Mouse (Mus musculus) forebrain, embryonic 16.5 days (tissue): ENCODE measurements around the gene Wwox. TPM values are rescaled to one million over a fixed set of nuclear protein-coding genes. Genes with fewer than 3 reads are reported as not detected.
A peak's percentile ranks its signal among the peaks of the same experiment; 100 is the strongest.

Experiments
- ATAC-seq: fragments of 200-750 bp; cut with Nextera tagmentation; 2 replicates; pipeline ENCODE4 v1.8.0; 2017; ENCODE audit warnings: mild to moderate bottlenecking, moderate library complexity
- H3K27ac ChIP-seq: fragments of 300-500 bp; sonication (generic); 2 replicates; pipeline ENCODE4 v1.5.1; 2014; ENCODE audit warnings: low read length, control low read depth
- H3K27me3 ChIP-seq: fragments of 300-500 bp; sonication (generic); replicated peaks from 2 replicates; pipeline ENCODE4 v1.6.1; 2014; ENCODE audit warnings: low read length; ENCODE audit not compliant: control insufficient read depth, insufficient read depth
- H3K36me3 ChIP-seq: fragments of 300-500 bp; sonication (generic); 2 replicates; pipeline ENCODE4 v1.6.1; 2014; ENCODE audit not compliant: control insufficient read depth, insufficient read depth
- H3K4me1 ChIP-seq: fragments of 300-500 bp; sonication (generic); replicated peaks from 2 replicates; pipeline ENCODE4 v1.6.1; 2014; ENCODE audit warnings: low read length; ENCODE audit not compliant: control insufficient read depth, insufficient read depth
- H3K4me2 ChIP-seq: fragments of 300-500 bp; sonication (generic); 2 replicates; pipeline ENCODE4 v1.6.1; 2014; ENCODE audit warnings: mild to moderate bottlenecking, low read length, control low read depth
- H3K4me3 ChIP-seq: fragments of 300-500 bp; sonication (generic); replicated peaks from 2 replicates; pipeline ENCODE4 v1.5.1; 2014; ENCODE audit warnings: mild to moderate bottlenecking, low read length, control low read depth
- H3K9ac ChIP-seq: fragments of 300-500 bp; sonication (generic); replicated peaks from 2 replicates; pipeline ENCODE4 v1.6.1; 2014; ENCODE audit warnings: low read depth, low read length, control low read depth
- H3K9me3 ChIP-seq: fragments of 300-500 bp; sonication (generic); 2 replicates; pipeline ENCODE4 v1.6.1; 2016; ENCODE audit warnings: low read length; ENCODE audit not compliant: control insufficient read depth
- WGBS: fragments of 180-500 bp; shearing (Covaris S2); extraction: QIAGEN DNeasy Blood & Tissue Kit; methylation state at CpG from one replicate; pipeline ENCODE4 v1.1.7; 2014; 5-methylcytosine and 5-hydroxymethylcytosine counted together
- polyA plus RNA-seq: library from polyadenylated mRNA; unstranded; fragments of >200 nt; fragmentation: Nextera tagmentation; extraction: Ambion mirVana; gene quantifications from 2 replicates; pipeline ENCODE4 v1.2.1, GENCODE M21; 2015

The Wwox gene
- polyA plus RNA-seq, 1 experiment from 2014 or later, result 11.4 TPM

DNA sequence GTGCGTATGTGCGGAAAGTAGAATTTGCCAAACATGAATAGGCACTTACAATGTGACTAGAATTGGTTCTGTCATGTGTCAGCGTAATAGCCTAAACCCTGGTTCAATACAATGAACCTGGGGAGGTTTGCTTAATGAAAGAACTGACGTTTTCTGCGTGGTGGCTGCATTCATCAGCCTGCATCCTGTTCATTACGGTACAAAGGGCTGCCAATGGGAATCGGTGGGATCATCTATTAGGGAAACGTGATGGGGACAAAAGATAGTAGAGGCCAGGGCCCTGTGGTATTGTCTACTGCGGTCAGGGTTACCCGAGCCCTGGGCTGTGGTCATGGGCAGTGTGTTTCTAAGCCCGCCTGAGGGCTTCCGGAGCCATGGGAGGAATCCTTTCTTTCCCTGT is 459.7 kb downstream of the Wwox start:
- no peaks in the 10 kb centered on the region for H3K9me3 ChIP-seq
- H3K27me3 ChIP-seq, result peaks cover 11% of the 10 kb centered on the region; the same call in 1 of the 2 replicates
- H3K27ac ChIP-seq, result no peak overlapping the region
- H3K9ac ChIP-seq, result no peak overlapping the region; the same call in 1 of the 2 replicates
- peaks cover 10% of the 10 kb centered on the region for H3K4me1 ChIP-seq
- whole genome bisulfite sequencing, result 4% methylated on average over 12 of the region's 12 CpGs
- peak overlapping the region; percentile 35 for H3K4me2 ChIP-seq
- H3K36me3 ChIP-seq, result no peaks in the 10 kb centered on the region
- peak; percentile 54 for ATAC-seq
- peak overlapping the region; percentile 5; the same call in 1 of the 2 replicates for H3K4me3 ChIP-seq

GRCm38 (mm10) chr8:114902584-114902983 is 463.1 kb downstream of the Wwox start:
- peaks cover 12% of the 10 kb centered on the region for H3K4me1 ChIP-seq
- H3K36me3 ChIP-seq, result no peaks in the 10 kb centered on the region
- 91% methylated on average over 5 of the region's 5 CpGs for WGBS
- H3K9me3 ChIP-seq, result no peaks in the 10 kb centered on the region
- H3K9ac ChIP-seq, result no peak overlapping the region
- peaks cover 6% of the 10 kb centered on the region; the same call in 1 of the 2 replicates for H3K27me3 ChIP-seq
- no peak overlapping the region for H3K4me2 ChIP-seq
- ATAC-seq, result no peak
- no peak overlapping the region for H3K27ac ChIP-seq
- H3K4me3 ChIP-seq, result no peak overlapping the region

- H3K4me1 ChIP-seq, result peaks cover 9% of the 10 kb centered on the region
- no peak overlapping the region for H3K27ac ChIP-seq
- no peak for ATAC-seq
- H3K9me3 ChIP-seq, result no peaks in the 10 kb centered on the region
- WGBS, result 60% methylated on average over 8 of the region's 8 CpGs
- no peak overlapping the region for H3K4me3 ChIP-seq
- H3K4me2 ChIP-seq, result no peak overlapping the region
- H3K36me3 ChIP-seq, result no peaks in the 10 kb centered on the region
- H3K9ac ChIP-seq, result no peak overlapping the region
- peaks cover 2% of the 10 kb centered on the region; the same call in 1 of the 2 replicates for H3K27me3 ChIP-seq
These were observed 468.6 kb downstream of the Wwox start for GRCm38 (mm10) chr8:114908086-114908485.

DNA sequence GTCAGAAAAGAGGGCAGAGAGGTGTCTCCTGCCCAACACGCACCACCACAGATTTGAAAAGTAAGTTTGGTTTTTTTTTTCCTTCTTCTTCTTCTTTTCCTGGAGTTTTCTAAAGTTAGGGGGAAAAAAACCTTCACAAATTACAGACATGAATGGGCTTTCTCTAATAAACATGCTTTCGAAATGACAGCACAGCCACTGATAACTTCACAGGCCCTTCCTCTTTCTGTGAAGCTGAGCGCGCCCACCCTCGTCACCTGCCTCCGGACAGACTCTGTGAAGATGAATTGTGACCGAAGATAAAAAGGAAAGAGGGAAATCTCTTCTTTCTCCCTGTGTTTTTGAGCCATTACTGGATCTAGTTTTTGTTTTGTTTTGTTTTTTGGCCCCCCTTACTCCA is 469.1 kb downstream of the Wwox start:
- 91% methylated on average over 7 of the region's 7 CpGs for whole genome bisulfite sequencing
- H3K27ac ChIP-seq, result no peak overlapping the region
- peaks cover 2% of the 10 kb centered on the region; the same call in 1 of the 2 replicates for H3K27me3 ChIP-seq
- no peak overlapping the region for H3K4me2 ChIP-seq
- H3K4me1 ChIP-seq, result peaks cover 9% of the 10 kb centered on the region
- H3K36me3 ChIP-seq, result no peaks in the 10 kb centered on the region
- no peaks in the 10 kb centered on the region for H3K9me3 ChIP-seq
- no peak overlapping the region for H3K9ac ChIP-seq
- no peak overlapping the region for H3K4me3 ChIP-seq
- no peak for ATAC-seq

- Histone ChIP-seq H3K9ac (no peak overlapping the region), H3K27ac (no peak overlapping the region), H3K36me3 (no peaks in the 10 kb centered on the region), H3K4me1 (peaks cover 9% of the 10 kb centered on the region), H3K27me3 (peaks cover 2% of the 10 kb centered on the region; the same call in 1 of the 2 replicates), H3K9me3 (no peaks in the 10 kb centered on the region), H3K4me3 (no peak overlapping the region), H3K4me2 (no peak overlapping the region)
- ATAC-seq, result no peak
- 73% methylated on average over 9 of the region's 9 CpGs for WGBS
These were observed 469.7 kb downstream of the Wwox start for GRCm38 (mm10) chr8:114909146-114909545.

- no peak overlapping the region for H3K27ac ChIP-seq
These were observed 471.7 kb downstream of the Wwox start for GRCm38 (mm10) chr8:114911031-114911580.

DNA sequence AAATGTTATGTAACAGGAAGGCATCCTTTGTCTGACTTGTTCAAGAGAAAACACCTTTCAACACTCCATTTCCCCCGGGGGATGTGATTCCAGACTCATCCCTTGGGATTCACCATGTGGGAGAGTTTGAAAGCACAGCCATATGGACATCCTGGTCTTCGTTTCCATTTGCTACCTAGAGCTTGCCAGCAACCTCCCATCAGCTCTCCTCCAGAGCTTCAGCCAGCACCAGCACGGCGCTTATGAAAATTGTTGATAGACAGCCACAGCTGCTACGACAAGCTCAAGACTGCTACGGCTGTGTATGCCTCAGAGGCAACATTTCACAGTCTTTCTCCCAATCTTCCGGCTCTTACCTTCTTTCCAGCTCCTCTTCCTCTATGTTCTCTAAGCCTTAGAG is 484.2 kb downstream of the Wwox start:
- 55% methylated on average over 7 of the region's 7 CpGs for WGBS
- H3K9ac ChIP-seq, result no peak overlapping the region
- no peaks in the 10 kb centered on the region for H3K9me3 ChIP-seq
- H3K4me1 ChIP-seq, result peaks cover 5% of the 10 kb centered on the region
- peaks cover 10% of the 10 kb centered on the region; the same call in 1 of the 2 replicates for H3K27me3 ChIP-seq
- H3K27ac ChIP-seq, result no peak overlapping the region
- no peak overlapping the region for H3K4me2 ChIP-seq
- ATAC-seq, result peak; percentile 64; the same call in 1 of the 2 replicates
- no peaks in the 10 kb centered on the region for H3K36me3 ChIP-seq
- no peak overlapping the region for H3K4me3 ChIP-seq

More at GRCm38 (mm10) chr8:114911031-114911580, 471.7 kb downstream of the Wwox start:
- Histone ChIP-seq H3K9me3 (no peaks in the 10 kb centered on the region), H3K27me3 (peaks cover 2% of the 10 kb centered on the region; the same call in 1 of the 2 replicates), H3K36me3 (no peaks in the 10 kb centered on the region), H3K4me2 (peak overlapping the region; percentile 42), H3K4me1 (peaks cover 9% of the 10 kb centered on the region), H3K4me3 (no peak overlapping the region), H3K9ac (0 out of 2 replicates have a peak overlapping the region, but pooled peaks have one; percentile 3)
- no peak for ATAC-seq
- 28% methylated on average over 17 of the region's 17 CpGs for WGBS

DNA sequence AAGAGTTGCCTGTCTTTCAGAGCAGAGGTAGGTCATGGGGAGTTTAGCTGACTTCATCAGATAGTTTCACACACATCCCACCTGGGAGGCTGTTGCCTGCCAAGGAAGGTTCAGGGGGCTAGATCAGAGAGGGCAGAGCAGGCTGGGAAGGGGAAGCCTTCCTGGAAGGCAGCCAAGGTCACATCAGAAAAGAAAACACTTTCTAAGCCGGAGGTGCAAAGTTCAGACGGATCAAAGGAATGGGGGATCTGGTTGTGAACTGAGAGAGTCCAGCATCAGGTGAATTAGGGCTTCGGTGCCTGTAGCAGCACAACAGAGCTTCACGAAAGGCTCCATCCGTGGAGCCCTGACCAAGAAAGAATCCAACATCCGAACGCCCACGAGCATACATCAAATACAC is 488.0 kb downstream of the Wwox start:
- H3K4me2 ChIP-seq, result no peak overlapping the region
- WGBS, result 67% methylated on average over 8 of the region's 8 CpGs
- ATAC-seq, result no peak
- H3K9ac ChIP-seq, result no peak overlapping the region
- no peak overlapping the region for H3K4me3 ChIP-seq
- no peaks in the 10 kb centered on the region for H3K9me3 ChIP-seq
- H3K36me3 ChIP-seq, result no peaks in the 10 kb centered on the region
- H3K4me1 ChIP-seq, result peaks cover 9% of the 10 kb centered on the region
- peaks cover 24% of the 10 kb centered on the region for H3K27me3 ChIP-seq
- H3K27ac ChIP-seq, result no peak overlapping the region

DNA sequence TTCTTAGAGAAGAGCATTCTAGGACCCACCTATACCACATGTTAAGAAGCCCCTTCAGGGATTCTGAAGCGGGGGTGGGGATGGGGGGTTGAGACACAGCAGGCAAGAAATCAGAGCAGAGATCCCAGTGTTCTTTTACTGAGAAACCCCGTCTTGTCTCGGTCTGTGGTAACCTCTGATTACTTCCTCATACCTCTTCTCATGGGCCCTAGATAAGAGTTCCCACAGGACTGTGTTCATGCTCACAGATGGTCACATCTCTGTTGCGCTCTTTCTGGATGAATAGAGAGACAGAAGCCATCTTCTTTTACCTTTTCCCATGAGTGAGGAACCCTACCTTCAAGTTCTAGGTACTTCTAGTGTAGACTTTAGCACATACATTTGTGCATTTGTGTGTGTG is 488.5 kb downstream of the Wwox start:
- Histone ChIP-seq H3K4me2 (no peak overlapping the region), H3K36me3 (no peaks in the 10 kb centered on the region), H3K4me1 (peaks cover 12% of the 10 kb centered on the region), H3K27ac (no peak overlapping the region), H3K9ac (no peak overlapping the region), H3K27me3 (peaks cover 26% of the 10 kb centered on the region), H3K4me3 (no peak overlapping the region), H3K9me3 (no peaks in the 10 kb centered on the region)
- ATAC-seq, result no peak
- WGBS, result 95% methylated on average over 4 of the region's 4 CpGs
